Mouse (Mus musculus): ENCODE data around the gene Gm48552. TPM values are rescaled to one million over a fixed set of nuclear protein-coding genes. Genes with fewer than 3 reads are reported as not detected.

Gene Gm48552
- total and polyA plus RNA-seq, 3 experiments = 0.89 to 1.2 TPM; not detected in 1

- TF ChIP-seq TBP (IDR thresholded peaks at IDR 0.05; ENCODE audit: low read depth, low read length) (no peak), MYC (IDR thresholded peaks at IDR 0.05; ENCODE audit: low read depth, low read length) (no peak), CHD1 (IDR thresholded peaks at IDR 0.05; ENCODE audit: low read depth, low read length) (no peak), MEF2A (IDR thresholded peaks at IDR 0.05; ENCODE audit: extremely low read depth, insufficient replicate concordance, low read depth, low read length, poor library complexity, severe bottlenecking) (no peak), POLR2A (IDR thresholded peaks at IDR 0.05; ENCODE audit: control insufficient read depth in 1 of 2, insufficient read depth in 1 of 2, low read depth in 1 of 2, low read length in 2 of 2, poor library complexity in 1 of 2) (no peak), MAFK (IDR thresholded peaks at IDR 0.05; ENCODE audit: borderline replicate concordance, low read depth, low read length) (no peak), RAD21 (IDR thresholded peaks at IDR 0.05; ENCODE audit: low read depth, low read length) (no peak), KAT2A (conservative IDR thresholded peaks at IDR 0.05; ENCODE audit: low read depth, low read length) (no peak), SIN3A (IDR thresholded peaks at IDR 0.05; ENCODE audit: low read length) (no peak), TCF12 (IDR thresholded peaks at IDR 0.05; ENCODE audit: low read depth, low read length) (no peak), HCFC1 (IDR thresholded peaks at IDR 0.05; ENCODE audit: low read depth, low read length) (no peak), USF1 (IDR thresholded peaks at IDR 0.05; ENCODE audit: low read depth, low read length) (no peak), BHLHE40 (IDR thresholded peaks at IDR 0.05; ENCODE audit: borderline replicate concordance, low read depth, low read length) (no peak), CTCF (IDR thresholded peaks at IDR 0.05 in 2 of 3, conservative IDR thresholded peaks at IDR 0.05 in 1 of 3; ENCODE audit: control insufficient read depth in 1 of 3, insufficient read depth in 1 of 3, low read depth in 2 of 3, low read length in 3 of 3, poor library complexity in 1 of 3, severe bottlenecking in 1 of 3) (no peak), ZMIZ1 (IDR thresholded peaks at IDR 0.05; ENCODE audit: low read depth, low read length) (no peak), ETS1 (IDR thresholded peaks at IDR 0.05; ENCODE audit: low read depth, low read length) (no peak), POLR2AphosphoS5 (IDR thresholded peaks at IDR 0.05; ENCODE audit: borderline replicate concordance, low read depth, low read length) (no peak), USF2 (IDR thresholded peaks at IDR 0.05; ENCODE audit: borderline replicate concordance in 1 of 2, insufficient read depth in 1 of 2, low read depth in 1 of 2, low read length in 2 of 2) (no peak), SMC3 (IDR thresholded peaks at IDR 0.05; ENCODE audit: low read depth, low read length) (no peak)
- no peaks in the 10 kb centered on the region for H3K79me2 ChIP-seq (ENCODE audit: control insufficient read depth, insufficient read depth, low read length, poor library complexity)
- no peak overlapping the region for H3K9ac ChIP-seq (ENCODE audit: control insufficient read depth, low read depth, low read length, poor library complexity, severe bottlenecking)
- H3K4me1 ChIP-seq (ENCODE audit: control insufficient read depth in 1 of 2, insufficient read depth in 2 of 2, low read length in 2 of 2) = peaks cover 0 to 8% of the 10 kb centered on the region in 2 experiments; a peak in 2 of 4 replicates
- no peaks in the 10 kb centered on the region for H3K27me3 ChIP-seq (ENCODE audit: control insufficient read depth in 1 of 2, insufficient read depth in 2 of 2, low read length in 2 of 2)
- no peak overlapping the region for H3K4me3 ChIP-seq (ENCODE audit: control insufficient read depth in 1 of 2, insufficient read depth in 1 of 2, low read depth in 2 of 2, low read length in 2 of 2)
- no peak overlapping the region for H3K27ac ChIP-seq (ENCODE audit: control insufficient read depth, low read depth, low read length)
- no peaks in the 10 kb centered on the region for H3K9me3 ChIP-seq (replicated peaks; ENCODE audit: insufficient read depth, low read length)
- H3K36me3 ChIP-seq (ENCODE audit: control insufficient read depth in 1 of 2, insufficient read depth in 2 of 2, low read length in 2 of 2) = peaks cover 0 to 4% of the 10 kb centered on the region in 2 experiments; a peak in 2 of 4 replicates
- DNase-seq (ENCODE audit: low read depth, low spot score) = no peak
Observed at GRCm38 (mm10) chr10:81400371-81401204, 11.8 kb downstream of the Gm48552 start.

- Histone ChIP-seq H3K9me3 (replicated peaks; ENCODE audit: insufficient read depth, low read length) (no peaks in the 10 kb centered on the region), H3K79me2 (ENCODE audit: control insufficient read depth, insufficient read depth, low read length, poor library complexity) (no peaks in the 10 kb centered on the region), H3K27ac (ENCODE audit: control insufficient read depth, low read depth, low read length) (no peak overlapping the region), H3K4me1 (ENCODE audit: control insufficient read depth in 1 of 2, insufficient read depth in 2 of 2, low read length in 2 of 2) (peaks cover 0 to 9% of the 10 kb centered on the region in 2 experiments; a peak in 2 of 4 replicates), H3K9ac (ENCODE audit: control insufficient read depth, low read depth, low read length, poor library complexity, severe bottlenecking) (no peak overlapping the region), H3K4me3 (ENCODE audit: control insufficient read depth in 1 of 2, insufficient read depth in 1 of 2, low read depth in 2 of 2, low read length in 2 of 2) (no peak overlapping the region), H3K27me3 (ENCODE audit: control insufficient read depth in 1 of 2, insufficient read depth in 2 of 2, low read length in 2 of 2) (no peaks in the 10 kb centered on the region), H3K36me3 (ENCODE audit: control insufficient read depth in 1 of 2, insufficient read depth in 2 of 2, low read length in 2 of 2) (peaks cover 0 to 4% of the 10 kb centered on the region in 2 experiments; a peak in 2 of 4 replicates)
- TF ChIP-seq SIN3A (IDR thresholded peaks at IDR 0.05; ENCODE audit: low read length) = no peak
- no peak for TF ChIP-seq GATA1 (IDR thresholded peaks at IDR 0.05; ENCODE audit: low read depth, low read length)
- no peak for TF ChIP-seq JUND (IDR thresholded peaks at IDR 0.05; ENCODE audit: low read depth, low read length)
- no peak for TF ChIP-seq MAX (IDR thresholded peaks at IDR 0.05; ENCODE audit: low read length)
- TF ChIP-seq NELFE (IDR thresholded peaks at IDR 0.05; ENCODE audit: low read depth, low read length) = no peak
- TF ChIP-seq ZKSCAN1 (IDR thresholded peaks at IDR 0.05; ENCODE audit: low read depth, low read length) = no peak
- DNase-seq (ENCODE audit: low read depth, low spot score) = no peak
Observed at GRCm38 (mm10) chr10:81401205-81401520, 12.4 kb downstream of the Gm48552 start.
